Mouse (Mus musculus): Measurements from ENCODE around the gene Mad1l1.

GRCm38 (mm10) chr5:139981976-139982375 lies 339.4 kb downstream of the Mad1l1 start:
- TF ChIP-seq CTCF (IDR thresholded peaks at IDR 0.05; ENCODE audit: borderline replicate concordance, insufficient read depth, low read length) (no peak), POLR2A (IDR thresholded peaks at IDR 0.05; ENCODE audit: low read depth, low read length) (no peak)

Data from embryonic fibroblast, embryonic 13.5 days (primary cell).